Mouse (Mus musculus): ENCODE measurements around the gene Nck2.

DNA sequence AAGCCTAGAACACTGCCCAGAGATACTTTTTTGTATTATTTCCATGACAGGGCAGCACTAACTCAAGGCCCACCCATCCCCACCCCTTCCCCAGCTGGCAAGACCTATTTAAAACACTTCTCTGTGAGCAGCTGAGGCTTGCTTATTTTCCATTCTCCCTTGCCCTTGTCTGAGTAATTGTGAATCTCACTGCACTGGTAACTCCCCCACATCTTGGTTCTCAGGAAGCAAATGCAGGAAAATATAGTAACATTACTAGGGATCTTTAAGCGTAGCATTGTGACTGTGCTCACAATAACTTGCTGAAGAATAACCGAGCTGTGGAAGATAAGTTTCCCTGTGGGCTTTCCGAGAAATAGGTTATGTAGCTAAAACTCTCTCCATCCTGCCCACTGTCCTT, 24.6 kb downstream of the Nck2 start:
- no peak for TF ChIP-seq POLR2A (IDR thresholded peaks at IDR 0.05; ENCODE audit: borderline replicate concordance, insufficient read depth, low read length)
- TF ChIP-seq CTCF (IDR thresholded peaks at IDR 0.05; ENCODE audit: borderline replicate concordance, insufficient read depth, low read depth, low read length): no peak
